Mouse (Mus musculus) leukemia stem cell, adult 10-12 weeks (primary cell): ENCODE results near the gene Mylk4. TPM values are rescaled to one million over a fixed set of nuclear protein-coding genes. Genes with fewer than 3 reads are reported as not detected.

Source experiments
- polyA plus RNA-seq: library from polyadenylated mRNA; stranded (reverse); fragments of >175 nt; gene quantifications from 2 replicates; pipeline ENCODE4 v1.2.3, GENCODE M21; 2012; ENCODE audit warnings: low replicate concordance

Mylk4 gene
- not detected in 2 replicates for polyA plus RNA-seq

DNA sequence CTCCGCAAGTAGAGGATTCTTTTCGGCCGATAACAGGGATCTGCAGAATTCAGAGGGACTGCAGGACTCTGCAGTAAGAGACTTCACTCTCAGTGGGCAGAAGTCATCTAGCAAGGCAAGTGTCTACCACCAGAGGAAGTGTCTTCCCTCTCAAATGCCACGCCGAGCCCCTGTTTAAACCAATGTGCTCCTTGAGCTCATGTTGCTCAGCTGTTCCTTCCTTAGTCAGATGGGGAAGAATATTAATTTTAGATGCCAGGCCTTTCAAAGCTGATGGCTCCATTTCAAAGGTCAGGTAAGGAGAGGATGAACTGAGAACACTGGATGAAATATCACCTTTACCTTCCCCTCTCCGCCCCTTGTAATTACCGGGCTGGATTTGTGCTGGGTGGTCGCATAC, at the start of gene Mylk4:
Gene Mylk4, minus strand, starts transcription at position 139 of the 400 bp plus-strand sequence.

DNA sequence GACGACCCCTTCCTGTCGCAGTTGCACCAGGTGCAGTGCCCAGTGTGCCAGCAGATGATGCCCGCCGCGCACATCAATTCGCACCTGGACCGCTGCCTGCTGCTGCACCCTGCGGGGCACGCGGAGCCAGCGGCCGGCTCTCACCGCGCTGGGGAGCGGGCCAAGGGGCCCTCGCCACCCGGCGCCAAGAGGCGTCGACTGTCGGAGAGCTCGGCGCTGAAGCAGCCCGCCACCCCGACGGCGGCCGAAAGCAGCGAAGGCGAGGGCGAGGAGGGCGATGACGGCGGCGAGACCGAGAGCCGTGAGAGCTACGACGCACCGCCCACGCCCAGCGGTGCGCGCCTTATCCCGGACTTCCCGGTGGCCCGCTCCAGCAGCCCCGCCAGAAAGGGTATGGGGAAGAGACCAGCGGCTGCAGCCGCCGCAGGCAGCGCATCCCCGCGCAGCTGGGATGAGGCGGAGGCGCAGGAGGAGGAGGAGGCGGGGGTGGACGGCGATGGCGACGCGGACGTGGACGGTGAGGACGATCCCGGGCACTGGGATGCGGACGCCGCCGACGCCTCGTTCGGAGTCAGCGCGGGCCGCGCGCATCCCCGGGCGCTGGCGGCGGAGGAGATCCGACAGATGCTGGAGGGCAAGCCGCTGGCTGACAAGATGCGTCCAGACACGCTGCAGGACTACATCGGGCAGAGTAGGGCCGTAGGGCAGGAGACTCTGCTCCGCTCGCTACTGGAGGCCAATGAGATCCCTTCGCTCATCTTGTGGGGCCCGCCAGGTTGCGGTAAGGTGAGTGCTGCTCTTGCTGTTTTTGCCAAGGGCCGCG, 18.7 kb upstream of the Mylk4 start, which contains the start of gene D930007J09Rik:
Gene D930007J09Rik, minus strand, starts transcription at position 591 of the 823 bp plus-strand sequence.

DNA sequence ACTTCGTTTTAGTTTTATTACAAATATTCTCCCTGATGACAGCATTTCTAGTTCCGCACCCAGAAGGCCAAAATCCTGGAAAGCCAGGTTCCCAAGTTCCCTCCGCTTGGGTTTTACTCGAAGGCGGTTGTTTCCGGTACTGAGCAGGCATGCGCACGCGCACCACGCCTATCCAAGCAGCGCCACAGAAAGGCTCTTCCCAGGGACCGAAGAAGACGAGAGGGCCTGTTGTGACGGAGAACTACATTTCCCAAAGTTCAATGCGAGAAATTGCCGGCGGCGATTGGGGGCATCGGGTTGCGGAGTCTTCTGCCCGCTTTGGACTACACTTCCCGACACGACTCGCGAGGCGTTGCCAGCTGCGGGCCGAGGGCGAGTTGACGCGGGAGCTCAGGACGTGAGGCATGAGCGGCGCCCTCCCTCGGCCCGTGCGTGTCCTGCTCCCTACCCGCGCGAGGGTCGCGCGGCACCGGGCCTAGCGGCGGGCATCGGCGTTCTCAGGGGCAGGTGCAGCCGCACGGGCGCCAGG, 18.0 kb upstream of the Mylk4 start, which contains the start of gene Wrnip1:
Gene Wrnip1, plus strand, starts transcription at position 346 of the 529 bp plus-strand sequence.

Other genes starting within 250 kb of the Mylk4 start
- 30.3 and 39.1 TPM in 2 replicates for gene Wrnip1, start 18.1 kb upstream of the Mylk4 start, polyA plus RNA-seq
- gene D930007J09Rik, start 18.9 kb upstream of the Mylk4 start, polyA plus RNA-seq = not detected in 2 replicates
- gene Serpinb1a, start 67.2 kb upstream of the Mylk4 start, polyA plus RNA-seq = 0.25 and 1.4 TPM in 2 replicates
- not detected in 2 replicates for gene Serpinb1c, start 114.3 kb upstream of the Mylk4 start, polyA plus RNA-seq
- 0.20 and 1.8 TPM in 2 replicates for gene Serpinb6b, start 181.3 kb upstream of the Mylk4 start, polyA plus RNA-seq
- gene Serpinb9, start 219.3 kb upstream of the Mylk4 start, polyA plus RNA-seq = 0.18 and 0.71 TPM in 2 replicates
- 0.39 TPM in 1 of 2 replicates, not detected in the other for gene Serpinb9b, start 243.5 kb upstream of the Mylk4 start, polyA plus RNA-seq